Mouse (Mus musculus) urinary bladder, postnatal 25 days (tissue): ENCODE data around the gene Timmdc1.

Experiments
- DNase-seq: peaks from one replicate; pipeline ENCODE4 v3.0.0; 2022; ENCODE audit warnings: low spot score

Gene Timmdc1

GRCm38 (mm10) chr16:38463305-38463704 lies 59.2 kb downstream of the Timmdc1 start:
- DNase-seq, result no peak

- DNase-seq, result no peak
These were observed 60.3 kb downstream of the Timmdc1 start for GRCm38 (mm10) chr16:38462161-38462560.

GRCm38 (mm10) chr16:38461749-38462148 lies 60.7 kb downstream of the Timmdc1 start:
- no peak for DNase-seq

- DNase-seq, result no peak
These were observed 62.5 kb downstream of the Timmdc1 start for GRCm38 (mm10) chr16:38459990-38460389.

GRCm38 (mm10) chr16:38458600-38459280 lies 63.7 kb downstream of the Timmdc1 start:
- DNase-seq, result no peak

- DNase-seq, result no peak
These were observed 65.5 kb downstream of the Timmdc1 start for GRCm38 (mm10) chr16:38456812-38457567.

- DNase-seq, result no peak
These were observed 66.7 kb downstream of the Timmdc1 start, which contains the start of gene Cd80 for GRCm38 (mm10) chr16:38455511-38456418. TSS of gene Cd80 (plus strand) at chr16:38455561.

GRCm38 (mm10) chr16:38454533-38455254 lies 67.8 kb downstream of the Timmdc1 start:
- no peak for DNase-seq

- DNase-seq, result no peak
These were observed 68.5 kb downstream of the Timmdc1 start for GRCm38 (mm10) chr16:38453952-38454351.

GRCm38 (mm10) chr16:38453203-38453553 lies 69.3 kb downstream of the Timmdc1 start:
- no peak for DNase-seq

GRCm38 (mm10) chr16:38452442-38453202 lies 69.8 kb downstream of the Timmdc1 start, which contains the start of gene Adprh:
TSS of gene Adprh (minus strand) at chr16:38452703.
- DNase-seq, result peak; percentile 91

GRCm38 (mm10) chr16:38451421-38452205 lies 70.8 kb downstream of the Timmdc1 start:
- peak; percentile 16 for DNase-seq

GRCm38 (mm10) chr16:38450707-38451106 lies 71.8 kb downstream of the Timmdc1 start:
- DNase-seq, result no peak

GRCm38 (mm10) chr16:38448458-38448857 lies 74.0 kb downstream of the Timmdc1 start:
- no peak for DNase-seq
